Mouse (Mus musculus): ENCODE data around the gene Cda.

DNA sequence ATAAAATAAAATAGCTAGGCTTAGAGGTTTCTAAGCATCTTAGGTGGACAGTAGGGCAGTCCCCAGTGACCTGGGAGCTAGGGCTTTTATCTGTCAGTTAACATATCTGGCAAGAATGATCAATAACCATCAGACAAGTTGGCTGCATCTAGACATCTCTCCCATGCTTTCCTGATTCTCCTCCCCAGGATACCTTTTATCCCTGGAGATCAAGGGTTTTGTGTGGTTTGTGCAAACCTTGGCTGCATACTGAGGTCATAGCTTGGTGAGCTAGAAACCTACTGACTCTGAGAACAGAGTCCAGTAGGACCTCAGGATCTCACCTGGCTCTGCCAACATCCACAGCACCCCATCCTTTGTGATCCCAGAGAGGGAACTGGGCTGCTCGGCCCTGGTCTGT, 20.5 kb downstream of the Cda start:
- TF ChIP-seq CTCF (conservative IDR thresholded peaks at IDR 0.05; ENCODE audit: low read length) (no peak), NANOG (IDR thresholded peaks at IDR 0.05; ENCODE audit: borderline replicate concordance, low read length) (no peak)
